Mouse (Mus musculus) heart, adult 2 months (tissue): Measurements from ENCODE around the gene Tomm40l.

Experiments
- CTCF ChIP-seq: fragments of 200-600 bp; IDR thresholded peaks from 2 replicates; pipeline ENCODE4 v1.8.1; 2022; ENCODE audit warnings: antibody characterized with exemption, mild to moderate bottlenecking, moderate library complexity
- POLR2A ChIP-seq: fragments of 200-500 bp; IDR thresholded peaks from 2 replicates; pipeline ENCODE4 v1.6.1; 2011; ENCODE audit warnings: mild to moderate bottlenecking, low read depth, low read length, control low read depth; ENCODE audit not compliant: insufficient read depth

DNA sequence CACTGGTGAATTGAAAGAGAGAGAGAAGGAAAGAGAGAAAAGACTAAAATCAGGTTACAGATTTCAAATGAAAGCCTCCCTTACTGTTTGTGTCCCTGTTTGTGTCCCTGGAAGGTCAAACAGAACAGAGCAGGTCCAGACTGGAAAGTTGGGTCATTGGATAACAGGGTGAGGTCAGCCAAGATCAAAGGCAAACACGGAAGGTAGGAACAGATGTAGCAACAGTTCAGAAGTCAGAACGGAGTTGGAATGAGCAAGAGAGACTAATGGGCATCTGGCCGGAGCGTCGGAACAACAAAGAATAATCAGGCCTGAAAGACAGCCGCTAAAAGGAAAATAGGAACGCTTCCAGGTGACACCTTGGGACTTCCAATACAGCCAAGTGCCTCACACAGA, 18.1 kb downstream of the Tomm40l start:
- TF ChIP-seq CTCF (no peak), POLR2A (no peak)
